Mouse (Mus musculus) liver, embryonic 14.5 days (tissue): Measurements from ENCODE around the gene Kiz. TPM values are rescaled to one million over a fixed set of nuclear protein-coding genes. Genes with fewer than 3 reads are reported as not detected.

ENCODE experiments used
- ATAC-seq: fragments of 200-750 bp; cut with Nextera tagmentation; 2 replicates; pipeline ENCODE4 v1.8.0; 2017; ENCODE audit warnings: moderate number of reproducible peaks, mild to moderate bottlenecking, moderate library complexity; ENCODE audit not compliant: insufficient read depth
- DNase-seq, 3 experiments: peaks; one replicate each; pipeline ENCODE4 v3.0.0-alpha.2; 2012 to 2013; ENCODE audit warnings: low read depth in 3 of 3, low spot score in 3 of 3
- H3K27ac ChIP-seq: fragments of 300-500 bp; sonication (generic); 2 replicates; pipeline ENCODE4 v1.5.1; 2014; ENCODE audit warnings: moderate library complexity, mild to moderate bottlenecking, control low read depth, inconsistent platforms
- H3K27me3 ChIP-seq: fragments of 300-500 bp; sonication (generic); 2 replicates; pipeline ENCODE4 v1.6.1; 2014; ENCODE audit warnings: mild to moderate bottlenecking, low read length, moderate library complexity; ENCODE audit not compliant: control insufficient read depth, insufficient read depth
- H3K36me3 ChIP-seq: fragments of 300-500 bp; sonication (generic); replicated peaks from 2 replicates; pipeline ENCODE4 v1.6.1; 2014; ENCODE audit warnings: low read depth; ENCODE audit not compliant: control insufficient read depth, insufficient read depth
- H3K4me1 ChIP-seq, 2 experiments: fragments of 200-500 bp in 1 of 2; fragments of 300-500 bp in 1 of 2; sonication (generic) in 1 of 2; replicated peaks; 2 replicates each; pipeline ENCODE4 v1.6.1; 2012 to 2014; ENCODE audit warnings: antibody characterized with exemption in 1 of 2, inconsistent platforms in 1 of 2, low read length in 1 of 2; ENCODE audit not compliant: control insufficient read depth in 2 of 2, insufficient read depth in 2 of 2
- H3K4me2 ChIP-seq: fragments of 300-500 bp; sonication (generic); 2 replicates; pipeline ENCODE4 v1.6.1; 2014; ENCODE audit warnings: low read depth, mild to moderate bottlenecking, control low read depth, moderate library complexity
- H3K4me3 ChIP-seq, 2 experiments: fragments of 200-500 bp in 1 of 2; fragments of 300-500 bp in 1 of 2; sonication (generic) in 1 of 2; 2 replicates each; pipeline ENCODE4 v1.5.1; 2012 to 2014; ENCODE audit warnings: low read depth in 2 of 2, low read length in 2 of 2, mild to moderate bottlenecking in 2 of 2, control low read depth in 1 of 2, inconsistent platforms in 1 of 2, moderate library complexity in 1 of 2; ENCODE audit not compliant: insufficient read depth in 1 of 2
- H3K9ac ChIP-seq: fragments of 300-500 bp; sonication (generic); replicated peaks from 2 replicates; pipeline ENCODE4 v1.6.1; 2014; ENCODE audit warnings: mild to moderate bottlenecking, control low read depth, moderate library complexity
- H3K9me3 ChIP-seq: fragments of 300-500 bp; sonication (generic); 2 replicates; pipeline ENCODE4 v1.6.1; 2016; ENCODE audit warnings: low read length, mixed read lengths; ENCODE audit not compliant: control insufficient read depth
- CTCF ChIP-seq: IDR thresholded peaks from 2 replicates; pipeline ENCODE4 v1.5.1; 2016; ENCODE audit warnings: antibody characterized with exemption, low read depth, control low read depth
- EP300 ChIP-seq: IDR thresholded peaks from 2 replicates; pipeline ENCODE4 v1.6.1; 2016; ENCODE audit warnings: antibody characterized with exemption, low read depth
- WGBS: fragments of 180-500 bp; shearing (Covaris S2); extraction: QIAGEN DNeasy Blood & Tissue Kit; methylation state at CpG from one replicate; pipeline ENCODE4 v1.1.7; 2014; ENCODE audit not compliant: insufficient replicate concordance; 5-methylcytosine and 5-hydroxymethylcytosine counted together
- polyA plus RNA-seq, 2 experiments: library from polyadenylated mRNA; depleted of rRNA in 1 of 2; stranded (reverse) in 1 of 2; unstranded in 1 of 2; fragments of >200 nt; fragmentation: Nextera tagmentation in 1 of 2; extraction: Ambion mirVana in 1 of 2; gene quantifications; 2 replicates each; pipeline versions ENCODE4 v1.2.1 to v1.2.3; 2012 to 2014

Kiz gene
- polyA plus RNA-seq, 2 experiments: 6.5 to 11.5 TPM

DNA sequence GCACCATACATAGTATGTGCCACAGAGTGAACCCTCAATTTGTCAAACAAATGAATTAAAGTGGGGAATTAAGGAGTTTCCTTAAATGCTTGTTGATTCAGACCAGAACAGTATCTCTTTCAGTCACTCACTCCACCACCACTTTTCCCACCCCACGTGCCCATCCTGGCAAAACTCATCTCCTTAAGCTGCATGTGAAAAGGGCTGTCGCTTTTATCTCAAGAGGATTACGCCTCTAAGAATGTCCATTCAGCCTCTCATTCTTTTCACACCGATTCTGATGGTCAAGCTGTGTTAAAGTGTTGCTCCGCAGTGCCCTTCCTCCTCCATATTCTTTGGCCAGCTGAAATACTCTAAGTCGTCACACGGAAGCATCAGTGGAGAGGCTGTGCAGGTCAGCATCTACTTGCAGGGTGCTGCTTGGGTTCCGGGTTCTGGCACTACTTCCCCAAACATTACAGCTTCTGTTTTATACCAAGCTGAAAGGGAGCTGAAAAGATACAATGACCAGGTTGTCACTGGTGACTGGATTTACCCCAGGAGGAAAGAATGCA, 92.6 kb downstream of the Kiz start:
- no peaks in the 10 kb centered on the region for H3K27me3 ChIP-seq
- H3K4me2 ChIP-seq: no peak overlapping the region
- DNase-seq (no peak), ATAC-seq (no peak)
- WGBS: 51% methylated on average over 8 of the region's 8 CpGs
- no peak overlapping the region for H3K4me3 ChIP-seq
- H3K4me1 ChIP-seq: no peaks in the 10 kb centered on the region
- H3K9me3 ChIP-seq: no peaks in the 10 kb centered on the region
- H3K27ac ChIP-seq: no peak overlapping the region
- H3K36me3 ChIP-seq: no peaks in the 10 kb centered on the region
- H3K9ac ChIP-seq: no peak overlapping the region
- TF ChIP-seq CTCF (no peak), EP300 (no peak)

DNA sequence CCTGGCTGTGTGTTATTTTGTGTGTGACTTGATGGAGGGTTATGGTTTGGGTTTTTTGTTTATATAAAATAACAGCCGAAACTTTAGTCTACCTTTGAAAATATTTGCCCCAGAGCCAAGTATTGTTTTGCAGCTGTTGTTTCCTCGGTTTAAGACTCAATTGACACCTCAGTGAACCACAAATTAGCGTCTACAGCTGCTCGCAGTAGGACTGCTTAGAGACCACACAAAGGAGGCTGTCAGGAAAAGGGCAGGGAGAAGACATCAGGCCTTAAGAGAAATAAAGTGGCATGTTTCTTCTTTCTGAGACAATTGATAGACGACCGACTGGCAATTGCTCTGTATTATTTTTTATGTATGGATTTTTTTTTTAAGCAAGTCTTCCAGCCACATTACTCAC, 100.7 kb downstream of the Kiz start:
- 65% methylated on average over 6 of the region's 6 CpGs for WGBS
- H3K36me3 ChIP-seq: no peaks in the 10 kb centered on the region
- no peak overlapping the region for H3K9ac ChIP-seq
- no peaks in the 10 kb centered on the region for H3K4me1 ChIP-seq
- no peak overlapping the region for H3K27ac ChIP-seq
- no peaks in the 10 kb centered on the region for H3K9me3 ChIP-seq
- H3K27me3 ChIP-seq: no peaks in the 10 kb centered on the region
- ATAC-seq (no peak), DNase-seq (no peak)
- no peak overlapping the region for H3K4me3 ChIP-seq
- no peak overlapping the region for H3K4me2 ChIP-seq
- no peak for TF ChIP-seq EP300
- TF ChIP-seq CTCF: no peak

DNA sequence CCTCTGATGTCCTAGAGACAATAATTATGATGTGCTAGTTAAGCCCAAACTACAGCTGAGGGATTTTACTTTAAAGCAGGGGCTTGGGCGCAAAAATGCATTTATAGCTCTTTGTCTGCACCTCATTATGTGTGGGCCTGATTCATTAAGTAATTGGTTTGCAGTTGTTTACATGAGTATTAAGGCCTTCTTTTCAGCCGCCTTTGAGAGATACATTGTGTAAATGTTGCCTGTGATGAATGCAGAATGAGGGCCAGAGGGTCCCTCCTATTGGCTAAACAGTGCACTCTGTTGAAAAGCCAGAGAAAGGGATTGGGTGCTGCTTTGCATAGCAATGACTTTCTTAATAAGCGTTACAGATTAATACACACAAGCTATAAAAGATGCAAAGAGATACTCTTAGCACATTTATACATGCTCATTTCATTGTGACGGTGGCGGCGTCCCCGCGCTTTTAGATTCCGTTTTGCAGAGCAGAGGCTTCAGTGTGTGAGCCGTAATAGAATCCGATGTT, 102.8 kb downstream of the Kiz start:
- DNase-seq (no peak), ATAC-seq (no peak)
- TF ChIP-seq CTCF (no peak), EP300 (no peak)
- Histone ChIP-seq H3K4me2 (no peak overlapping the region), H3K27ac (no peak overlapping the region), H3K27me3 (no peaks in the 10 kb centered on the region), H3K4me1 (no peaks in the 10 kb centered on the region), H3K4me3 (no peak overlapping the region), H3K9me3 (no peaks in the 10 kb centered on the region), H3K36me3 (no peaks in the 10 kb centered on the region), H3K9ac (no peak overlapping the region)
- 37% methylated on average over 11 of the region's 11 CpGs for WGBS

DNA sequence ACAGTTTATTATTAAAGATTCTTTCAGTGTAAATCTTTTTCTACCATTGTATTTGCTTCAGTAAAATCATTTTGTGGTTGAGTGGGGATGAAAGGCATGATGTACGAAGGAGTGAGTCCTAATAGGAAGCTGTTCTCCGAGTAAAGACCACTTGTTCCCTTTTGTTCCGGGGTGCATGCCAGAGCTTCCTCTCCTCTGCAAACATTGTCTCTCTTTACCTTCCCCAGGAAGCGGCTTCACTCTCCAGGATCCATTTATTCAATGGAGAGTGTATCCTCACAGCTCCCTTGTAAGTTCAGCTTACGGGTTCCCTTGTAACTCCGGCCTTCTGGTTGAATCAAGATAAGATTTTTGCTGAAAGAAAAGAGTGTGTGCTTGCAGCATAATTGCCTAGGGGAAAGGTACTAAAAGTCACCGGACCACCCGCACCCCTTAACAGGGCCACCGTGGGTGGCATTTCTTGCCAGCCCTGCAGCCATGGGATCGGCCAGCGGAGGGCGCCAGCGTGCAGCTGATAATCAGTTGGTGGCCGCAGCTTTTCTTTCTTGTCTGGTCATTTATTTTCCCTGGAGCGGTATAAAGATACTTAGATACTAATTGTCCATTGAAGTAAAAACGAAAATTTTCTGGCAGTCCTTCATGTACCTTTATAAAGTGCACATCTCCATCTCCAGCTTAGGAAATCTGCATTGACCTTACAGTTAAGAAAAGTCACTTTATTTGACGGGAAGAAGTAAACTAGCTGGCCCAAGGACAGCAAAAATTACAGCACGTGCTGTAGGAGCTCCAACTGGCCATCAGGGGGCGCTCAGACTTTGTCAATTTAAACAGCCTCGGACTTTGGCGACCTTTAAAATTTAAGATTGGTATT, 103.5 kb downstream of the Kiz start:
- Histone ChIP-seq H3K9ac (no peak overlapping the region), H3K36me3 (no peaks in the 10 kb centered on the region), H3K4me2 (peak overlapping the region; percentile 49), H3K4me3 (no peak overlapping the region), H3K4me1 (no peaks in the 10 kb centered on the region), H3K9me3 (no peaks in the 10 kb centered on the region), H3K27ac (no peak overlapping the region), H3K27me3 (no peaks in the 10 kb centered on the region)
- whole genome bisulfite sequencing: 4% methylated on average over 21 of the region's 21 CpGs
- TF ChIP-seq EP300: no peak
- peak; percentile 82 for TF ChIP-seq CTCF
- ATAC-seq: peak; percentile 67
- peak; percentile 28 to 44 (median 44) for DNase-seq

DNA sequence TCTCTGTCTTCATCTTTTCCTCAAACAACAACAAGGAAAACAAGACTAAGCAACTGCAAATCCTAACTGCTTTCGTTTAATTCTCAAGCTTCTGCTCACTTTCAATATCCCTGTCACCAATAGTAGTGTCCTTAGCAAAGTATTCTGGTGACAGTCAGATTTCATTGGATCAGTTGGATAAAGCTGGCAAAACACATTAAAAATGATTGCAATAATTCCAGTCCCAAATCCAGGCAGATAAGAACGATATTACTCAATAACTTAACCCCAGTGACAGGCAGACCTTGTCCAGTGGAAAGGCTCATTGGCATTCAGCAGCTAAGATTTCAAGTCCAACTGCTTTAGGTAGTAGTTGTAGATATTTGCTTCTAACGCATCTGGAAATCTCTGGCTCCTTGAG, 119.4 kb downstream of the Kiz start:
- TF ChIP-seq CTCF (no peak), EP300 (no peak)

More for the DNA sequence above, 119.4 kb downstream of the Kiz start:
- Histone ChIP-seq H3K36me3 (no peaks in the 10 kb centered on the region), H3K4me2 (no peak overlapping the region), H3K4me3 (no peak overlapping the region), H3K27ac (no peak overlapping the region), H3K9me3 (no peaks in the 10 kb centered on the region), H3K9ac (no peak overlapping the region), H3K27me3 (no peaks in the 10 kb centered on the region), H3K4me1 (no peaks in the 10 kb centered on the region)
- 55% methylated on average over 3 of the region's 3 CpGs for WGBS
- DNase-seq (no peak), ATAC-seq (no peak)
